Mouse (Mus musculus) Patski (cell line): ENCODE results near the gene Unc5b. TPM values are rescaled to one million over a fixed set of nuclear protein-coding genes. Genes with fewer than 3 reads are reported as not detected.
"Not testable (repeated sequence)": the region's sequence is repeated elsewhere in the genome, so short reads cannot be mapped to it uniquely, and the experiment has no call there.

Experiments used
- ATAC-seq: fragments of 100-300 bp; one replicate; pipeline ENCODE4 v1.8.0; 2021
- CTCF ChIA-PET: fragments of 350-600 bp; sonication (Branson Sonifier 250); formaldehyde crosslinking; loops from one replicate; lab custom pipeline; 2022; ENCODE audit warnings: inconsistent platforms; lab: Charles Lee
- POLR2A ChIA-PET: fragments of 350-600 bp; sonication (Branson Sonifier 250); formaldehyde crosslinking; loops from one replicate; lab custom pipeline; 2022; ENCODE audit warnings: antibody characterized with exemption, inconsistent platforms; lab: Charles Lee
- DNase-seq: peaks from one replicate; pipeline ENCODE4 v3.0.0-alpha.2; 2011; ENCODE audit warnings: low read depth, low spot score
- H3K27me3 ChIP-seq: fragments of 371-371 bp; one replicate; pipeline ENCODE4 v1.5.1; 2021
- CTCF ChIP-seq: fragments of 100-300 bp; IDR thresholded peaks from one replicate; pipeline ENCODE4 v1.5.1; 2021
- in situ Hi-C: fragments of 300-500 bp; cut with MboI; formaldehyde crosslinking; loops from 3 replicates; pipeline ENCODE4 v1.11.1; 2018; ENCODE audit warnings: low pct_unique_long_range_greater_than_20kb, mixed read lengths
- polyA plus RNA-seq: library from polyadenylated mRNA; unstranded; gene quantifications from one replicate; pipeline ENCODE4 v1.2.3, GENCODE M21; 2021

Gene Unc5b
- 44.8 TPM for polyA plus RNA-seq

DNA sequence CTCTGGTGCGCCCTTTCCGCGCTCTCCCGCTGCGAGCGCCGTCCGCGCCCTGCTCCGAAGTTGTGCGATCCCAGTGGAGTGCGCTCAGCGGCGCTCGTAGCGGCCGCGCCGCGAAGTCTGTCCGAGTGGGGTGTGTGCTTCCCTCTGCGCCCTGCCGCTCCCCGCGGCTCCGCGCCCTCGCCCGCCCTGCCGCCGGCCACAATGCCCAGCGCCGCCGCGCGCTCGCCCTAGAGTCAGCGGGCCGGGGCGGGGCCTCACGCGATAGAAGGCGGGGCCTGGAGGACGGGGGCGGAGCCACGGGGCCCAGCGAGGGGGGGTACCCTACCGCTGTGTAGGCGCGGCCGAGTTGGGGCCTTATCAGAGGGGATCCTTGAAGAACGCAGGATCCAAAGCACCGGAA is at the start of gene Unc5b:
TSS of gene Unc5b (minus strand) at position 203 of the 400 bp plus-strand sequence.
- peak; percentile 92 for ATAC-seq
- ChIA-PET POLR2A (interaction anchor here (1.0 to 1.2 kb wide), 4 partner anchors 14 to 51 kb away, joined by 3 to 6 read pairs (median 4); no protein-coding TSS in a partner anchor), CTCF (interaction anchor here (1.1 kb wide), 1 partner anchor 51 kb away, joined by 3 read pairs; no protein-coding TSS in a partner anchor)
- no peak for TF ChIP-seq CTCF
- in situ Hi-C loops, result loop anchor here (5.0 kb wide), 1 partner anchor 221 kb away; no protein-coding TSS in a partner anchor
- H3K27me3 ChIP-seq, result no peaks in the 10 kb centered on the region
- DNase-seq, result peak; percentile 66

DNA sequence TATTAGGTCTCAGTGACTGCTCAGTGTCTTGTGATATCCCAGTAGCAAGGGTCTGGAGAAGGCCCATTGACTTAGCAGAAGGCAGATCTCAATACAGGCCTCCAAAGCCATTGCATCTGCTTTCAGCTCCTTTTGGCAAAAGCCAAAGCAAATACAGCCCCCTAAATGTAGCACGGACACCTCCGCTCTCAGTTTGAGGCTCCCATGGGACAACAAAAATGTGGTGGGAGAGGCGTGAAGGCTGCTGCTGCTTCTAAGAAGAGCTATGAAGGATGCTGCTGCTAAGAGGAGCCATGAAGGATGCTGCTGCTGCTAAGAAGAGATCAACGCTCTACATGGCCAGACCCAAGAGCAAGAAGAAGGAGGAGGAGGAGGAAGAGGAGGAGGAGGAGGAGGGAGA is 48.4 kb upstream of the Unc5b start:
- ChIA-PET POLR2A (no interaction called here), CTCF (interaction anchor here (1.1 to 2.4 kb wide), 3 partner anchors 10 to 34 kb away, joined by 3 to 6 read pairs (median 4); no protein-coding TSS in a partner anchor)
- in situ Hi-C loops, result no loop called here

DNA sequence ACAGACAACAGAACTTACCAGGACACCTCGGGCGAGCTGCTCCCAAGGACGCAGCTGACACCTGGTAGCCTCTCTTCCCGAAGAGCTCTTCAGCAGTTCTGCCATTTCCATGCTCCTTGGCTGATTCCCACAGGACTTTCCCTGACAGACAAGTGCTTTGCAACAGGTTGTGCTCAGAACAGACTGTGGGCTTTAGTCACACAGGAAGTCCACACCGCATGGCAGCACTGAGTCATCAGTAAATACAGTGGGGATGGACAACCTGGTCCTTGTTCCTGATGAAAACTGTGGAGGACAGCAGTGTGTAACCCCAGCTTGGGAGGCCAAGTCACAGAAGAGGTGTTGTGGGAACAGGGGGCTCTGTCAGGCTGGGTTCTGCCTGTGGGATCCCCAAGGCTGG is 45.7 kb upstream of the Unc5b start:
- no peak for DNase-seq
- TF ChIP-seq CTCF, result no peak
- CTCF ChIA-PET, result interaction anchor here (1.7 kb wide), 1 partner anchor 10 kb away, joined by 5 read pairs; no protein-coding TSS in a partner anchor
- ATAC-seq, result no peak
- in situ Hi-C loops, result no loop called here
- POLR2A ChIA-PET, result no interaction called here
- H3K27me3 ChIP-seq, result peaks cover 5% of the 10 kb centered on the region

More for the DNA sequence above, 48.4 kb upstream of the Unc5b start:
- no peak for DNase-seq
- no peak for ATAC-seq
- no peak for TF ChIP-seq CTCF
- H3K27me3 ChIP-seq, result peaks cover 10% of the 10 kb centered on the region

DNA sequence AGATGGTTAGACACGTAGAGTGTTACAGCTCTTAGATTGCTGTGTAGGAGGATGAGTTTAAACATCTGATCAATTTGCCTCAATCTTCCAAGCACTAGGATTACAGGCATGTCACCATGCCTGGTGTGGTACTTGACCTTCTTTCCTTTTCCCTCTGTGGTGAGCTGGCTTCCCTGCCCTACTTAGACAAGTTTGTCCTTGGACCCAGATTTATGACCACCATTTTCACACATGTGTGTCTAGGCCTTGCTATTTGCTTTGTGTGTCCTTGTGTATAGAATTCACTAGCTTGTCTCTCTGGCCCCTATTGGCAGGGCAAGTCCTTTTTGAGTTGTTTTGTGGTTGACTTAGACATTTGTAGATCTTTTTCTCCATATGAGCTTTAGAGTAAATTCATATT is 43.6 kb upstream of the Unc5b start:
- in situ Hi-C loops, result no loop called here
- no peak for TF ChIP-seq CTCF
- ChIA-PET CTCF (no interaction called here), POLR2A (no interaction called here)
- ATAC-seq (no peak), DNase-seq (no peak)
- peaks cover 3% of the 10 kb centered on the region for H3K27me3 ChIP-seq

DNA sequence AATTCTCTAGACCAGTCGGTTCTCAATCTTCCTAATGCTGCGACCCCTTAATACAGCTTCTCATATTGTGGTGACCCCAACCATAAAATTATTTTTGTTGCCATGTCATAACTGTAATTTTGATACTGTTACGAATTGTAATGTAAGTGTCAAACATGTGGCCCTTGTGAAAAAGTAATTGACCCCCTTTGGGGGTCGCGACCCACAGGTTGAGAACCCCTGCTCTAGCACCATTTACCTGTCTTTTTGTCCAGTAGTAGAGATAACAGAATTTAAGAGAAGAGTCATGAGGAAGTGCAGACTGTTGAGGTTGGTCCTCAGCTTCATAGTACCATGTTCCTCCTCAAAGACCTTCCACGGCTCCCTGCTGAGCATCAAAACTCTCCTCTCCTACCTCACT is 31.9 kb upstream of the Unc5b start:
- no peak for ATAC-seq
- no peak for DNase-seq
- in situ Hi-C loops, result loop anchor here (25.0 kb wide), 1 partner anchor 426 kb away; no protein-coding TSS in a partner anchor
- peaks cover 14% of the 10 kb centered on the region for H3K27me3 ChIP-seq
- TF ChIP-seq CTCF, result no peak
- CTCF ChIA-PET, result no interaction called here
- POLR2A ChIA-PET, result no interaction called here

DNA sequence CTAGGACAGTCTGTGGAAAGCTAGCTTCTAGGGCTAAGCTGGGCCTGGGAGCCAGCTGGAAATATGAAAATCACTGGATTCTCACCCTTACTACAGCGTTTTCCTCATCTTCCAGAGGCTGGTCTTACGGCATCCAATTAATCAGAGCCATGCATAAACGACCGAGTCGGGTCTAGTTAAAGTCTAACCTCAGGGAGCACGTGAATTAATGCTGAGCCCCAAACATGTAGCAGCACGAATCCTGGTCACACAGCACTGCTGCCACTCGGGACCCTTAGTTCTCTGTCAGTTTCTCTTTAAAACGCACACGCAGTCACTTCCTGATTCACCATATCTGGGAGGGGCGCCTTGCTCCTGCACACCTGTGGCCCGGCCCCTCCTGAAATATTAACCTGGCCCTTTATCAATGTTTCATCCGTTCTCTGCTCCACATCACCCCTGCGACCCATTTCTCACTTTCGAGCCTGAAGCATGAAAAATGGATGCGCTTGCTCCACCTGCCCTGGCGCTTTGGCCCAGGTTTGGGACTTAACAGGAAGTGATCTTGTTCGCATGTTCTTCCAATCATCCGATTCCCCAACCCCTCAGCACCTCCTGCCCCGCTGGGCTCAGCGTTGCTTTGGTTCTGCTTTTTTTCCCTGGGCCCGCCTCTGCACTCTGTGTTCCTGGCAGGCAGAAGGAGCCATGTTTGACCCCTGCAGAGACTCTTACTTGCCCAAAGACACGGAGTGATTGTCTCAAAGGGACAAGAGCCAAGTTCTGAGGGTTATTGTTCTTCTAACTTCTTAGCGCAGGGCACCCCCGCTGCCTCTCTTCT is 31.3 kb upstream of the Unc5b start:
- CTCF ChIA-PET, result no interaction called here
- H3K27me3 ChIP-seq, result peaks cover 14% of the 10 kb centered on the region
- no peak for DNase-seq
- no peak for TF ChIP-seq CTCF
- in situ Hi-C loops, result loop anchor here (25.0 kb wide), 1 partner anchor 425 kb away; no protein-coding TSS in a partner anchor
- POLR2A ChIA-PET, result no interaction called here
- ATAC-seq, result no peak

DNA sequence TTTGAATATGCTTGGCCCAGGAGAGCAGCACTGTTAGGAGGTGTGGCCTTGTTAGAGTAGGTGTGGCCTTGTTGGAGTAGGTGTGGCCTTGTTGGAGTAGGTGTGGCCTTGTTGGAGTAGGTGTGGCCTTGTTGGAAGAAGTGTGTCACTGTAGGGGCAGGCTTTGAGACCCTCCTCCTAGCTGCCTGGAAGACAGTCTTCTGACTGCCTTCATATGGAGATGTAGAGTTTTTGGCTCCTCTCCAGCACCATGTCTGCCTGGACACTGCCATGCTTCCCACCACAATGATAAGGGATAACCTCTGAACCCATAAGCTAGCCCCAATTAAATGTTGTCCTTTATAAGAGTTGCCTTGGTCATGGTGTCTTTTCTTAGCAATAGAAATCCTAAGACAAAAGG is 13.9 kb upstream of the Unc5b start:
- ATAC-seq, H3K27me3 ChIP-seq, in situ Hi-C loops, DNase-seq, POLR2A ChIA-PET: not testable (repeated sequence)
- CTCF ChIA-PET, result interaction anchor here (0.9 kb wide), 1 partner anchor 36 kb away, joined by 3 read pairs; no protein-coding TSS in a partner anchor

DNA sequence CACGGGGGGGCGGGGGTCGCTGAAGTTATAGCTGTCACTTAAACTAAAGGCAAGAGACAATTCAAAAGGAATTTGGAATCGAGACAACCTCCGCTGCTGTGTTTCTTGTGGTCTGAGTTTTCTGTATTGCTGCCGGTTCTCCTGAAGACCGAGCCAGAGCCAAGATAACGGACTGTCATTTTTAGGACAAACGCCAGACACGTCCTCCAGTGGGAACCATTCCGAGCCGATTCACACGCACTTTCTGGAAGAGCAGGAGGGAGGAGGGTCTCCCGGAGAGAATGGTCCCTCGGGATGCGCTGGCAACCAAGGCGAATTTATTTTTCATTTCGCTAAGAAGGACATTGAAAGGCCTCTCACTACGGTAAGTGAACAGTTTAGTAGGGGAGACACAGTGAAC is 7.4 kb upstream of the Unc5b start:
- ATAC-seq (no peak), DNase-seq (no peak)
- no peak for TF ChIP-seq CTCF
- in situ Hi-C loops, result no loop called here
- peaks cover 3% of the 10 kb centered on the region for H3K27me3 ChIP-seq
- CTCF ChIA-PET, result no interaction called here
- POLR2A ChIA-PET, result no interaction called here

DNA sequence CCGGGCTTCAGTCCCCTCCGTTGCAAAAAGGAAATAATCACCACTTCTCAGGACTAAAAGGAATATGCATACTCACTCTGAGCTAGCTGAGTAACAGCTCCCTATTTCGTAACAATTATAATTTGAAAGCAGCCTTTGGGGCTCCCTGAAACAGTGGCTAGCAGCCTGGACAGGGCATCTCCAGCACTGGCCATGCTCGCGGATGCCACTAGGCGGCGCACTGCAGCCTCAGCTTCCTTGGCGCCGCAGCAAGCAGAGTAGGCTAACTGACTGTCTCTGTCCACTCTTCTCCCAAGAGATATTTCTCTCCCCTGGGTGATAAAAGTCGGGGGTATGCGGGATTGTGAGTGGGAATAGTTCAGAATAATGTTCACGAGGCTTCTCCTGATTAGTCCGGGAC is 3.6 kb upstream of the Unc5b start:
- in situ Hi-C loops, result loop anchor here (5.0 kb wide), 1 partner anchor 217 kb away; no protein-coding TSS in a partner anchor
- peaks cover 3% of the 10 kb centered on the region for H3K27me3 ChIP-seq
- DNase-seq (no peak), ATAC-seq (peak; percentile 5)
- CTCF ChIA-PET, result interaction anchor here (0.6 to 1.8 kb wide), 14 partner anchors 9 to 241 kb away, joined by 3 to 9 read pairs (median 3); no protein-coding TSS in a partner anchor
- POLR2A ChIA-PET, result interaction anchor here (0.9 to 1.5 kb wide), 3 partner anchors 56 to 218 kb away, joined by 3 read pairs; no protein-coding TSS in a partner anchor
- no peak for TF ChIP-seq CTCF

DNA sequence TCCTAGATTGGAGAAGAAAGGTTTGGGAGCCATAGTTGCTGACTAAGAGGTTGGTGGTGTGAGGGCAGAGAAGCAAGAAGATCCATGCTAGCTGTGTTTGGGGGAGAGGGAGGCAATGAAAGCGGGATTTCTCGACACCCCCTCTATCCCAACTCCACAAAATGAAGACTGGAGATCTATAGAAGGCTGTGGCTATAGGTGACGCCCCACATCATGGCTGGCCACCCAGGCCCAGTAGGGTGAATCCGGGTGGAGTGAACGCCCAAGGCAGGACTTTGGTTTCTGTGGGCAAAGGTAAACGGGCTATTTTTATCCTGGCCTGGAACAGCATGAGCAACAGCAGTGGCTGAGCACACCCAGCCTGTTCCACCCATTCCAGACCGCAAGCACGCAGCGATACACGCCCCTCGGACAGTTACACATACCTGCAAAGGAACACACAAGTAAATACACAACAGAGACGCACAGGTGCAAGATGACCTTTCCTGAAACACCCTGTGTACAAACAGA is 1.3 kb upstream of the Unc5b start:
- ATAC-seq (no peak), DNase-seq (no peak)
- ChIA-PET POLR2A (interaction anchor here (1.2 kb wide), 2 partner anchors 15 to 53 kb away, joined by 3 to 4 read pairs; no protein-coding TSS in a partner anchor), CTCF (interaction anchor here (0.6 kb wide), 2 partner anchors 35 to 215 kb away, joined by 3 read pairs; no protein-coding TSS in a partner anchor)
- no peaks in the 10 kb centered on the region for H3K27me3 ChIP-seq
- in situ Hi-C loops, result loop anchor here (5.0 kb wide), 1 partner anchor 220 kb away; no protein-coding TSS in a partner anchor
- no peak for TF ChIP-seq CTCF
